Mouse (Mus musculus) left cerebral cortex, postnatal 25 days (tissue): ENCODE measurements at regions not wholly inside any gene's neighbourhood (a gene's known extent, or its start where the extent isn't known, plus 50 kb on each side); places are given as distances from the start of the nearest gene placed in this dataset.
A peak's percentile ranks its signal among the peaks of the same experiment; 100 is the strongest.

Source experiments
- DNase-seq, 2 experiments: peaks; one replicate each; pipeline ENCODE4 v3.0.0; 2022; ENCODE audit warnings: low spot score in 2 of 2, mixed read lengths in 1 of 2
- intact Hi-C: fragments of 180-260 bp; cut with DNase I; formaldehyde crosslinking; loops from one replicate; pipeline ENCODE4 v1.15.1; 2025

DNA sequence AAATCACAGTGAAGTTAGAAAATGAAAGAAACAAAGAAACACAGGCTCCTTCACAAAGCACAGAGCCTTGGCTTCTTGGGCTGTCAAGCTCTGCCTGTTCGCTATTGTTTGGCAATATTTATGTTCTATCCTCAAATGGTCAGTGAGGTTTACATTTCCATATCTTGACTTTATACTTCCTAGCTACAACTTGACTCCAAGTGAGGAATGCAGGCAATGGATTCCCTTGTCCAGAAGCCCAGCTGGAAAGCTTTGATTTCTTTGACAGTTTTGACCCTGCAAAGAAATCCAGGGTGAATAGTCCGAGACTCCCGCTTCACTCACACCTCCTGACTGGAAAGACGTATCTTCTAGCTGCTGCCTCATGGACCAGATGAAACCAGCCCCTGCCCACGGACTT, 537.3 kb upstream of the Pbx1 start:
- peak in 1 of 2 experiments; percentile 50 for DNase-seq
- intact Hi-C loops = no loop called here

- no peak for DNase-seq
- intact Hi-C loops = no loop called here
Measured at GRCm38 (mm10) chr1:168967334-168967733, 535.3 kb upstream of the Pbx1 start.

DNA sequence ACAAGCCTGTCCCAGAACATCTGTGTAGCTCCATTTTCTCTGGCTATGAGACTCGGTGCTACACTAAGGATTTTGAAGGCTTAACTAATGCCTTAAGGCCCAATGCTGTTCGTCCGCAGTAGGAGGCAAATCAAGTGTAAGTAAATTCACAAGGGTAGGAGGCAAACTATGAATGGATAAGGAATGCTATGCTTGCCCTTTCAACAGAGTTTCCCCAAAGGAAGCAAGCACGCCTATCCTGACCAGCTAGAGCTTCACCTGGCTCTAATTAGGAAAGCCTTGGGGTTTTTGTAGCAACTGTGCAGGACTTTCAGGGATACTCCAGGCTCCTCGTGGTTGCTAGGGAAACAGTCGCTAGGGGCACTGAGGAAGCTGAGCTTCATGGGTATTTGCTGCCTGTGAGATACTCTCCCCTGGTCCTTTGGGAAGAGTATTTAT, 532.4 kb upstream of the Pbx1 start:
- intact Hi-C loops = no loop called here
- DNase-seq = no peak

GRCm38 (mm10) chr1:168950947-168951346, 518.9 kb upstream of the Pbx1 start:
- peak in 1 of 2 experiments; percentile 76 for DNase-seq

GRCm38 (mm10) chr1:168924100-168924815, 492.2 kb upstream of the Pbx1 start:
- intact Hi-C loops = no loop called here
- no peak for DNase-seq

More at GRCm38 (mm10) chr1:168950947-168951346, 518.9 kb upstream of the Pbx1 start:
- intact Hi-C loops = no loop called here

GRCm38 (mm10) chr1:168918331-168919076, 486.4 kb upstream of the Pbx1 start:
- intact Hi-C loops = no loop called here
- no peak for DNase-seq

DNA sequence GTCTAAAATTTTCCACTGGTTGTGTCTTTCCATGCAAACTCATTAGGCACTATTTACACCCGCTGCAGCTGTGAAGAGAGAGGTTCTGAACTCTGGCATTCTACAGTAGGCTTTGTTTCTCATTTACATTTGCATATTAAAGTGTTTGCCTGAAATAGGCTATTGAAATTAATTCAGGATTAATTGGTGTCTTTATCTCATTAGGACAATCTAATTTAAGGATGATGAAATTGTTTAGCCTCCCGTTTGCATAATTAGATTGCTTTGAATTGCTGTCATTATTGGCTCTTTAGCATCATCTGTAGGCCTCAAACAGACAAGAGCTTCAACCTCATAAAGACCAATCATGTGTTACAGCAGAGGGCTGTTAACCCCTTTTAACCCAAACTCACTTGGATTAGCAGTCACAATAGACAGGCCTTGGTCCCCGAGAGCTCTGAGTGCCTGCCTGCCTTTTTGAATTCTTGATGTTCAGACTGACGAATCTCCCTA, 476.7 kb upstream of the Pbx1 start:
- peak in 1 of 2 experiments; percentile 1 for DNase-seq
- intact Hi-C loops = no loop called here

GRCm38 (mm10) chr1:168908192-168908591, 476.1 kb upstream of the Pbx1 start:
- DNase-seq = no peak
- intact Hi-C loops = no loop called here

DNA sequence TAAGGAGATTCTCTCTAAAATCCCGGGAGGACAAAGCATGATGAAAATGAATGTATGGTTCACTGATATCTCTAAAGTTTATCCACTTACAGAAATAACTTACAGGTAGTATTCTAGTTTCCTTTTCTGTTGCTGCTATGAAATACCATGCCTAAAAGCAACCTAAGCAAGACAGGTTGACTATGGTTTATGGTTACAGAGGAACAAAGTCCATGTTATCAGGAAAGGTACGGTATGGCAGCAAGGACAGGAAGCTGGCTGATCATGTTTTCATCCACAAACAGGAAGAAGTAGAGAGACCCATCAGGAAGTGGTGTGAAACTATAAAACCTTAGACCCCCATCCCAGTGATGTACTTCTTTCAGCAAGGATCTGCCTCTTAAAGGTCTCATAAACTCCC, 466.4 kb upstream of the Pbx1 start:
- no peak for DNase-seq
- intact Hi-C loops = no loop called here

DNA sequence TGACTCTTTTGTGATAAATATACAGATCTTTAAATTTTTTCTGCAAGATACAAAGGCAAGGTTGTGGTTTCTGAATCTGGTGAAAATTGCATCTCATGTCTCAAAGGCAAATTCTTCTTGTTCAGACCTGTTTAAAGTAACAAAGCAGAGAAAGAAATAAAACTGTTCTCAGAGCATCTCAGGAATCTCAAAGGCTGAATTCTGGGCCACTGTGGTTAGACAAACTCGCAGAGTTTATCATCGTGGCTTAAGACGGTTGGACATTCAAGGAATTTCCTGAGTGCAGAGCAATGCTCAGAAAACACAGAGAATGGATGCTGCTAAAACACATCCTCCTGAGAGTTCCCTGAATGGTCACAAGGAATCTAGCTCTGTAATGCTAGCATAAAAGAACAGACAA, 429.5 kb upstream of the Pbx1 start:
- DNase-seq = no peak
- intact Hi-C loops = no loop called here

DNA sequence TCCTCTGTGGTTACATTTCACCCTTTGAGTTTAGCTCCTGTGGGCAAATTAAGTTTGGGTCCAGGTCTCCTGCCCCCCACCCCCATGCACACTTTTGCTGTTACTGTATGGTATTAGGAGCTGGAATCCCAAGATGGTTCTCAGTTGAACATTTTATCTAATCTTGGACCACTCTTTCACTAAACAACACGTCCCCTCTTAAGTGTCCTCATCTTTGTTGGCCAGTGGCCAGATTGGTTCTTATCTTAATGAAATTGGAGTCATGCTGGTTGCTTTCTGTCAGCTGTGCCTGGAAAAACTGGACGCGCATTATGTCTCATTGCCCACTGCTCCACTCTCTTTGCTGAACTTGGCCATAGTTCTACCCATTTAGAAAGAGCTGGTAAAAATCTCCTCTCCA, 391.1 kb upstream of the Pbx1 start:
- intact Hi-C loops = no loop called here

DNA sequence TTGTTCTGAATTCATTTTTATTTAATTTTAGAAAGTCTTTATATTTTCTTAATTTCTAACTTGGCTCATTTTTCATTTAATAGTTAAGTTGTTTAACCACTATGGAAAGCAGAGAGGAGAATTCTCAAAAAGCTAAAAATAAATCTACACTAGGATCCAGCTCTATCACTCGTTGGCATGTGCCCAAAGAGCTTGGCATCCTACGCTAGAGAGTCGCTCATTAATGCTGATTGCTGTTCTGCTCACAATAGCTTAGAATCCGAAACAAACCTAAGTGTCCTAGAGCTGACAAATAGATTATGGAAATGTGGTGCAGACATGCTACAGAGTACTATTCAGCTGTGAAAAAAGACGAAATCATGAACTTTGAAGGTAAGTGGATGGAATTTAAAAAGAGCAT, 386.3 kb upstream of the Pbx1 start:
- intact Hi-C loops = no loop called here
- DNase-seq = no peak

More for the DNA sequence above, 391.1 kb upstream of the Pbx1 start:
- no peak for DNase-seq

- DNase-seq = no peak
- intact Hi-C loops = loop anchor here (10.0 kb wide), 1 partner anchor 348 kb away; no protein-coding TSS in a partner anchor
Measured at GRCm38 (mm10) chr1:168807084-168807483, 375.0 kb upstream of the Pbx1 start.

DNA sequence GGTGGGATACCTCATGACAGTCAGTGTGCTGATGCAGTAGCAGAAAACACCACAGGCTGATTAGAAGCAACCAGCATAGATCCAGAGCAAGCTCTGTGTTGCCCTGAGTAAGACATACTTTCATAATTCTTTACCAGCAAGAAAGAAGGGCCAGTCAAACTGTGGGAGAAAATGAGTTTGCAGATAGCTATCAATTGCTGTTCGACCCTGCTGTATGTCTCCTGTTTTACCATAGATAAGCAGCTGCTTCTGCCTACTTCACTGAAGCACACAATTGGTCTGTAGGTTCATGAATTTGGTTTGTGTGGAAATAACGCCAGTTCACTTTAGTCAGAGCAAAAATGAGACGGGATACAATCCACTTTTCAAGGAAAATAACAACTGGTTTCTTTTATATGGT, 373.4 kb upstream of the Pbx1 start:
- no peak for DNase-seq

GRCm38 (mm10) chr1:168801046-168801445, 369.0 kb upstream of the Pbx1 start:
- intact Hi-C loops = loop anchor here (1.0 to 10.0 kb wide), 4 partner anchors 354 to 621 kb away; partner anchors contain the start of gene Pbx1
- peak; percentile 49 to 88 for DNase-seq

More for the DNA sequence above, 373.4 kb upstream of the Pbx1 start:
- intact Hi-C loops = loop anchor here (10.0 kb wide), 1 partner anchor 349 kb away; no protein-coding TSS in a partner anchor

DNA sequence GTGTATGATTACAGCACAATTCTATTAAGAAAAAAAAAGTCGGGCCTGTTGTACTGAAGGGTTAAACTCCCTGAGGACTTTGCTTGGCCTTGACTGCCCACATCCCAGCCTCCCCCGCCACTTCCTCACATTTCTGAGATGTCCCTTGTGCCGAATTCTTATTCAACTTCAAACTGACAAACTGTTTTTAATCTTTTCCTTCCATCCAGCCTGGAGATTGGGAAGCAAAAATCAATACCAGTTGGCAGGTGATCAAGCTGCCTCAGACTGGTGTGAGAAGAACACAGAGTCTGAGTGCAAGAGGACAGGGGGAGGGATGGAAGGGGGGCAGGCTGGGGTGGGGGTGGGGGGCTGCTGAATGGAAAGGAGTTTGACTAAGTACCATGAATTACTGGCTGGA, 354.7 kb upstream of the Pbx1 start:
- intact Hi-C loops = no loop called here
- DNase-seq = no peak

GRCm38 (mm10) chr1:168783851-168784250, 351.8 kb upstream of the Pbx1 start:
- intact Hi-C loops = no loop called here
- DNase-seq = no peak

DNA sequence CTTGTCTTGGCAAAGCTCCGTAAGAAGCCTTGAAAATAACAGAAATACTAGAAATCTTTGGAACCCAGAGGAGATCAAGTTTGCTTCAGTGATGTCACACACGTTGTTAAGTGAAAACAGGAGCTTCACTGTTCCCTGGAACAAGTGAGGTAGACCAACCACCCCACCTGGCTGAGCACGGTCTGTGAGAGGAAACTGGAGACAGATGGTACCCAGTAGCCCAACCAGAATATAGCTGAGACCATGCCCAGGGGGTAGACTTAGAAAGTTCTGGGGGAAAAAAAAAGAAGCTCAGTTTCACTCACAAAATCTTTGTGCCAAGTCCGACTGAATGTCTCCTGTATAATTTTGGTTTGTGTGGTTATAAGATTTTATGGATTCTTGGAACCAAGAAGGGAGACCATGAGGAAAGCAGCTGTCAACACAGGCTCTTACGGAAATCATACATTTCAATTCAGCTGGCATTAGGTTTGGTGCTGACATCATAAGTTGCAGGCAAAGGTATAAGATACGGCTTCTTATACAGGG, 332.4 kb upstream of the Pbx1 start:
- intact Hi-C loops = no loop called here

GRCm38 (mm10) chr1:168761095-168761494, 329.0 kb upstream of the Pbx1 start:
- no peak for DNase-seq
- intact Hi-C loops = no loop called here

More for the DNA sequence above, 332.4 kb upstream of the Pbx1 start:
- no peak for DNase-seq

GRCm38 (mm10) chr1:168760239-168760638, 328.2 kb upstream of the Pbx1 start:
- DNase-seq = no peak
- intact Hi-C loops = no loop called here
